Mouse (Mus musculus) CH12F3 (cell line): Measurements from ENCODE around the gene Plcb3.

ENCODE experiments used
- in situ Hi-C: fragments of 300-500 bp; cut with MboI; formaldehyde crosslinking; loops from 2 replicates; pipeline ENCODE4 v1.14.3; 2020; ENCODE audit warnings: low sequenced_read_pairs

Plcb3 gene

DNA sequence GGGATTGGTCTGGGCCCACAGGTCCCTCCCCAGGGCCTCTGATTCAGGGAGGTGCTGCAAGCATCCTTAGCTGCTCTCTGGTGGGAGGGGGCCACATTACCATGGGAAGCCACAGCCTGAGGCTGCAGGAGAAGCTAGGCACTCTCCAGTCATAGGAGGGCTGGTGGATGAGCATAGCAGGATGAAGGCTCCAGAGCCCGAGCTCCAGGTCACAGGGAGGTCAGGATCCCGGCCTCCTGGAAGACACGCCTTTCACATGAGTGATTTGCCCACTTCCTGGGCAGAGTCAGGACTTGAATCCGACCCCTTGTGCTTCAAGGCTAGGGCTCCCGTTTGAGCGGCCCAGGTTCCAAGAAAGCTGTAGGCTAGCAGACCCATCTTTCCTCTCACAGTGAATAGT lies 4.6 kb downstream of the Plcb3 start:
- in situ Hi-C loops = no loop called here

DNA sequence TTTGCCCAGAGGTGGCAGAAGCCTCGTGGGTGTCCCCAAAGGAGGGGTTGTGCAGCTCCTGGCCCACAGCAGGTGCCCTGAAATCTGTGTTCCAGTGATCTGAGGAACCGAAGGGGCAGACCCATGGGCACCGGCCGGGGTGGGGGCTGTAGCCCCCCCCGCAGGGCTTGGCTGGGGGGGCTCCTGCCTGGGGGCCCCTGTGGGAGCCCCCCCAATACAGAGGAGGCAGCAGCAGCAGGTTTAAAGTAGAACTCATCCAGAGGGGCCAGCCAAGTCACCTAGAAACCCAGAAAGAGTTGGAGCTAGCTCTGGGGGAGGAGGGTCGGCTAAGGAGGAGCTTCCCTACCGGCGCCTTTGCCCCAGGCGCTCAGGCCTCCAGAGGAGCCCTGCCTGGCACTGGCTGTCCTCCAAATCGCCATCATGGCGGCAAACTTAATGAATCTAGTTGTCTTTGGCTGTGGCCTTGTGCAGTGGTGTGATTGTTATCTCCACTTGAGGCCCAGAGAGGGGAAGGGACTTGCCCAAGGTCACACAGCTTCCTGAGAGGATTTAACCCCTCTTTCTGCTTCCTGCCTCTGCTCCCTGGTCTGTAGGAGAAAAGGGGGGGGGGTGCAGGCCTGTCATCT lies 5.7 kb downstream of the Plcb3 start:
- in situ Hi-C loops = no loop called here

DNA sequence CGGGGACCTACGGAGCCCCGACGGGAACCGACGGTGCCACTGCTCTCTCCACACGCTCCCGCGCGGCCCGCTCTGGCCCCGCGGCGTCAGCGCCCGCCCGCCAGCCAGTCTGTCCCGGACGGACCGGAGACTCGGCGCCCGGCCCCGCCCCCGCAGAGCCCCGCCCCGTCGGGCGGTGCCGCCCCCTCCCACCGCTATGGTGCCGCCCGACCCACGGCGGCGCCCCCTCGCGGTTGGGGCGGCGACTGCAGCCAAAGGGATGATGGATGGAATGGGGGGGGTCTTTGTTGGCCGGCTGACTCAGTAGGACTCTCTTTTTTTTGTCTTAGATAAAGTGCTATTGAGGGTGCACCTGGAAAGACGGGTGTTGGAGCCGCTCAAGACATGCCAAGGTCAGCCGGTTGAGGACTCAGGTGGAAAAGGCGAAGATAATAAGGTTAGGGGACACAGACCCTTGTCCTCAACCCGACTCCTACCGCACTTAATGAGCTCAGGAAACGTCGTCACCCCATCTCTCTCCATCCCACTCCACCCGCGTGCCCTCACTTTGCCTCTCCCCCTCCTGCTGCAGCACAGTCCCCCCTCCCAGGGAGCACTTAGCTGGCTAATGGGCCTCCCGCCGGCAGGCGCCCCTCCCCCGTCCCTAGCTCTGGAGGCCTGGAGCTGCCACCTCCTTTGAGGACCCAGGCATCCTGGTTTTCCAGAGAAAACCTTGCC lies 6.4 kb downstream of the Plcb3 start:
- in situ Hi-C loops = no loop called here

DNA sequence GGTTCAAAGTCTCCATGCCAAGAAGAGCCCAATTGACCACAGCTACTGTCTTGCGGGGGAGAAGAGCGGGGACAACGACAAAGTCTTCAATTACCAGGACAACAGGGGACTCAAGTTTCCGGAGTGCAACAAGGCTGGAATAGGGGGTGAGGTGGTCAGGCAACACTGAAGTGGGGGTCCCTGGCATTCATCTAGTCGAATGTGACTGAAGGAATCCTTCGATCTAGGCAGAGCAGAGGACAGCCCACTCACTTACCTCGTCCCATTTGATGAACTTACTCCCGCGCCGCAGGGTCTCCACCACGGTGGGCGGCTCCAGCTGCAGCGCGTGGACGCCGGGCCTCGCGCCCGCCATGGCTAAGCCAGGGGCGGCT lies 7.0 kb downstream of the Plcb3 start:
- in situ Hi-C loops = no loop called here

DNA sequence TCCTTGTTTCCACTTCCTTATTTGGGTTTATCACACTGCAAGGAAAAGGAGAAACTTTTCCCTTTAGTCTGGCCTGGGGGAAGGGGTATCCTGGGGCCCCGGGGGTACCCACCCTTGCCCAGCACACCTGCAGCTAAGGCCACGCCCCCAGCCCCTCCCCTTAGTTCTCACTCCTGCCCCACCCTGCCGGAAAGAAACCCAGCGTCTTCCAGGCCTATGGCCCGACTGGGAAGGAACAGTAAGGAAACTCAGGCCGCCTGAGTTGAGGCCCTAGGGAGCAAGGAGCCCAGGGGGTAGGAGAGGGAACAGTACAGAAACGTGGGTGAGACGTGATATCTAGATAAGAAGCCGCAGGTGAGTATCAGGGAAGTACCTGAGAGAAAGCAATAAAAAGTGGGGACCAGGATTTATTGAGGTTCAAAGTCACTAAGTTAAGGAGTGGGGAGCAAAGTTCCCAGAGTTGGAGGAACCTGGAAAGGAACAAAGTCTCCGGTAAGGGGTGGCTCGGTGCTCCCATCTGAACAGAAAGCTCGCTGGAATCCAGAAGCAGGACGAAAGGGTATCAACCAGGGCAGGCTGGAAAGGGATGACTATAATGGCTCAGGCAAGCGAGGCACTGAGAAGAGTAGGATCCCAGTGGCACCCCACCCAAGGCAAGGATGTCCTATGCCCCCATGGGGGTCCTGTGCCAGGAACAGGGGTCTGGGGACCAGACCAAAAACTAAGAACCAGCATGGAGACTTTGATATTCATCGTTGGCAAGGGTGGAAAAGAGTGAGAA lies 7.6 kb downstream of the Plcb3 start:
- in situ Hi-C loops = no loop called here

DNA sequence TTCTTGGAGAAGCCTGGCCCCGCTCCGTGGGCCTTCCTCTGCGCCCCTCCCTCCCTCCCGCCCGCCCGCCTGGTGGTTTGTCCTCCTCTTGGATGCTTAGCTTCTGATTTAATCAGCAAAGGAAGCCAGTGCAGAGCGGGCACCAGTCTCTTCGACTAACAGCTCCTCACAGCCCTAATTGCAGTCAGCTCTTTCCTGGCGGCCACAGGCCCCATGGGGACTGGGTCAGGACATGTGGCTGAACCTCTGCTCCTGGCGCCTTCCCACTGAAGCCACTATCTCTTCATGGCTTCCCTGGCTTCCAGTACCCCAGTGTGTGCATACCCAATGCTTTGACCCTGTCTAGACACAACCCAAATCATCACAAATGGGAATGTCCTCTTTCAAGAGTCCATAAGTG lies 19.8 kb downstream of the Plcb3 start:
- in situ Hi-C loops = no loop called here

DNA sequence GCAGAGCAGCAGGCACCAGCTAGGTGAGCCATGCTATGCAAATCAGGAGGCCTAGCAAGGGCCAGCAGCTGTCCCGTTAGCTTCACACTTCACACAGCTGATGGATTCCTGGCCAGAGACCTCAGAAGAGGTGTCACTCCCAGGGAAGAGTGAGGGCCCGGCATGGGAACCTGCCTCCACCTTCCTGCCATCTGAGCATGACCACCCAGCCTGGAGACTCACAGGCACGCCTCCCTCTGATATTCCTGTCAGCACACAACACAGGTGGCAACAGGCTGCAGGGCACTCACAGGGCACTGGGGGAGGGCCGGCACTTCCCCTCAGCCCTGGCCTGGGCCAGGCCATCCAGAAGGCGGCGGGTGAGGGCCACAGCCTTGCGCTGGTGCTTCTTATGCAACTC lies 20.8 kb downstream of the Plcb3 start:
- in situ Hi-C loops = no loop called here

DNA sequence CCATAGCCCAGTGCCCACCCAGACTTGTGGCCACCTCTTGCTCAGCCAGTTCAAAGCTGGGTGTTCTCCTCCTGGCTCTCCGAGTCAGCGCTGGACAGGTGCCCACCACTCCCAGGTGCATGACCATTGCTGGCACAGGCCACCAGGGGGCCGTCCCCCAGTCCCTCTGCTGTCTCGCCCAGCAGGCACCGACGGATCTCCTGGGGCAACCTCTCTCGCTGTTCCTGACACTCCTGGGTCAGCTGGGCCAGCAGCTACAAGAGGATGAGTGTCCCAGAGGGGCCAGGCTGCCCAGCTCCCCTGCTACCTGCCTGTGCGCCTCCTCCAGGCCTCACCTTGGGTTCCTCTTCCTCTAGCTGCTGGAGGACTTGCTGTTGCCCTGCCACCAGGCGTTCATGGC lies 22.2 kb downstream of the Plcb3 start:
- in situ Hi-C loops = no loop called here

DNA sequence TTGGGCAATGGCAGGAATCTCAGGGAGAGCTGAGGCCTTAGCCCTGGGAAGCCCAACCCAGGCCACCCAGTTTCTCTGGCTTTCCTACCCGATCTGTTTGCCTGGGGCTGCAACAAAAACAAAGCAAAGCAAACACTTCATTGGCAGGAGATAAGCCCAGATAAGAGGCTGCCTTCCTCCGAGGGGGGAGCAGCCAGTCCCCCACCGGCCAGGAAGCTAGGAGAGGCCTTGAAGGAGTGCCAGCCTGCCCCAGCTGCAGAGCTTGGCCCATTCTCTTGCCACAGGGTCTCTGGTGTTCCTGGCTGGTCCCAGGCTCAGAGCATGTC lies 23.6 kb downstream of the Plcb3 start:
- in situ Hi-C loops = no loop called here

DNA sequence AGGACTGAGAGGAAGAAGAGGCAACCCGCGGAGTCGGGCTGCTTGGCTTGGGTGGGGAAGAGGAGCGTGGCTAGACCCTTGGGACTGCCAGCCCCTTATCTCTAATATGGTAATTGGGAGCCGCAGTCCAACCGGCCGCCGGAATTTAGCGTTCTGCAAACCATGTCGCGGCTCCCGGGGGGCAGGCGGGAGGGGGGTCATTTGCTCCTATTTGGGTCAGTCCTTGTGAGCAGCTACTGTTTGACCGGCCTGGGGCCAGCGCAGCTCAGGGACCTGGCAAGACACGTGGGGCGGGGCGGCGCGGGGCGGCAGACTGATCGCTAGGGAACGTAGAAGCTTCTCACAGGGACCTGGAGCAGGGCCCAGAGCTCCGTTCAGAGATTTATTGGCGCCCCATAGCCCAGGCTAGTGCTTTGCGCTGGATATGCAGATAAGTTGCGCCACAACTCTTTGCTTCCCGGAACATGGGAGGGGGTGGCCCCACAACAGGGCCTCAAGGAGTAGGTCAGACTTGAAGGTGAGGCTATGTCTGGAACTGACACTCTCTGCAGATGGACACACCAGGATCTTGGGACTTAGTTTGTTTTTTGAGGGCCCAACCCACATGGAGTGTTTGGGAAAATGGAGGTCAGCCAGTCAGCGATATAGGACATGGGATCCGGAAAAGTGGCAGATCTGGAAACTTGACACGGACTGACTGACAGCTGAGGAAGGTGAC lies 24.1 kb downstream of the Plcb3 start:
- in situ Hi-C loops = no loop called here

DNA sequence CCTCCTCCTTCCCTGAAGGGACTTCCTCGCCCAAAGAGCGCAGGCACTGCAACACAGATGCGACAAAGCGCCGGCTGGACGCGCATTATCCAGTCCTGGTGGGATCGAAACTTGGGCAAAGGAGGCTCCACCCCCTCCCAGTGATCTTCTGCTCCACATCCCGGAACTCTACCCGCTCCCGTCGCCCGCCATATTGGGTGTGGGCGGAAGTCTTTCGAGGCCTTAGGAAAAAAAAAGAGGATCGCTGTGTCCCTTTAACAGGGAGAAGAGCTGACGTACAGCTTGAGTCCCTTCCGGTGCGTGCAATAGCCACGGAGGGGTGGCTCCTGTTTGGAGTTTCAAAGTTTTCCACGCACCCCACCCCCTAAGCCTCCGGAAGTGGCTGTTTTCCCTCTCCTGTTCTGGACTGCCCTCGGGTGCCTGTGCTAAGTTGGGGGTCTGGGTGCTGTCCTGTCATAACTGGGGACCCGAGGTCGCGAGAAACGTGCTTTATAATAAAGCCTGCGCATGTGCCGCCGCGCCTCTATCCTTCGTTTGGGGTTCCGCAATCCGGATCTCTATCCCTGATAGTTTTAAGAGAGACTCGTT lies 24.8 kb downstream of the Plcb3 start:
- in situ Hi-C loops = no loop called here

DNA sequence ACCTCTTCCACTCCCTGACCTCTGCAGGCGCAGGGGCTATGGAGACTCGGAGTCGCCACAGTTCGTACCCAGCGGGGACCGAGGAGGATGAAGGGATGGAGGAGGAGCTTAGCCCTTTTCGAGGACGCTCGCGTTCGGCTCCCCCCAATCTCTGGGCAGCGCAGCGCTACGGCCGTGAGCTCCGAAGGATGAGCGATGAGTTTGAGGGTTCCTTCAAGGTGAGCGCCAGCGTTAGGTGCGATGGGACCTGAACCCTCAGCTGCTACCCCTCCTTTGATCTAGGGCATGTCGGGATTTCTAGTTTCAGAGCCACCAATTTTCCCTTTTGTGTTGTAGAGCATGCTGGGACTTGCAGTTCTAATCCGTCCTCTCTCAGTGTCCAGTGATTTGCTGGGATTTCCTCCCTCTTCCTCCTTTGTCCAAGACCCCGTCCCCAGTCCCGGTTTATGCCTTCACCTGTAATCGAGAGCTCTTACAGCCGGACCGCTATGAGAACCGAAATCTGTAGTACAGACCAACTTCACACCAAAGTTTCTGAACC lies 25.6 kb downstream of the Plcb3 start:
- in situ Hi-C loops = no loop called here

DNA sequence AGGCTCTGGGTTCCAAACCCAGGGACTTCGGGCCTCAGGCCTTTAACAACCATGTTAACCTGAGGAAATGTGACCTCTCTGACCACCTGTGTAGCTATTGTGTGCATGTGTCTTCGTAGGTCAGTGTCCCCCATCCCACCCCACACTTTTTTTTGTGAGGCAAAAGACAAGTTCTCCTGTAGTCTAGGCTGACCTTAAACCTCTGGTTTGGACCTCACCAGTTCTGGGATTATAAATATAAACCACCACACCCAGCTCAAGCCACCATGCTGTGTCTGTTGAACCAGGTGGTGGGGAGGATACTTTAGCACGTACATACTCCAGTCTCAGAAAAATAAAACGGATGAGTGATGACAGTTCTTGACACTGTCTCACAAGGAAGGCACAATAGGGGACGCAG lies 26.3 kb downstream of the Plcb3 start:
- in situ Hi-C loops = no loop called here

DNA sequence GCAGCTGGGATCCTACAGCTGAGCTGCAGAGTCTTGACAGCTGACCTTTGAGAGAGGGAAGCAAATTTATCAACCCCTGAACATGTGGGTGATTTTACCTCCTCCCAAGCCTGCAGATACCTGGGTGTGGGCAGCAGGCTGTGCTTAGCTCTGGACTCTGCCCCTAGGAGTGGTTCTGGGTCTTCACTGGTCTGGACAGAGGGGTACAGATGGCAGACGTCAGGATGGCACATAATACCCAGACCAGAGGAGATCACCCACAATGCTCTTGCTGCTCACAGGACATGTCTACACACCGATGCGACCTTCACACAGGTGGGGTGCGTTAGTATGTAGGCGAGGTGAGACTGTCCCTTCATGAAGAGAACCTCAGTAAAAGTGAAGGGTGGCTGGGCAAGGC lies 26.7 kb downstream of the Plcb3 start:
- in situ Hi-C loops = no loop called here

DNA sequence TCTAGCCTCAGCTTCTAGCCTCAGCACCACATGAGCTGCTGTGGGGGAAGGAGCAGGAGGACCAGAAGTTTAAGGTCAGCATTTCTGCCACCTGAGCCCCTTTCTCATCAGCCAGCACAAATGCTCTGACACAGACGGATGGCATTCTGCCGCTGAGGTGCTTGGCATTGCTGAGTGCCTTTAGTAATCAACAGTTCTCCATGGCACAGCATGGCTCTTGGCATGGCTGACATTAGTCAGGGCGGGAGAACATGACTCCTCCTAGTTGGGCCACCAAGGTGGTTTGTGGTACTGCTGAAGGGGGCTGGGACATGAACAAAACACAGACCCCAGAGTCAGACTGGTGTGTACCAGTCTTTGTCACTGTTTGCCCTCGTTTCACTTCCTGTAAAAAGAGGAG lies 28.1 kb downstream of the Plcb3 start:
- in situ Hi-C loops = no loop called here

DNA sequence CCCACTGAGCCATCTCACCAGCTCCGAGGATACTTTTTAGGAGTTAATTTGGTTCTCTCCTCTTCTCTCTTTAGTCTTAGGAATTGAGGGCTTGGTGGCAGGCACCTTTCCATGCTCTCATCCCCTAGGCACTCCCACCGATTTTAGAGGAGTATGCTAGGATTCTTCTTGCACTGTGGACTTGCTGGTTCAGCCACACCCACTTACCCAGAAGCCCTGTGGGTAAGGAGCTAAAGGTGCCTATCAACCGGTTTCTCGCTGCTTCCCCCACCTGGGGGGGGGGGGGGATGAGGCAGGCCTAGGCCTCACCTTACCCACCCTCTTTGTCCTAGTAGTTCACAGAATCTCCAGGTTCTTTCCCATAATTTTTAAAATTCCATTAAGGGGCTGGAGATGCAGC lies 28.5 kb downstream of the Plcb3 start:
- in situ Hi-C loops = no loop called here

DNA sequence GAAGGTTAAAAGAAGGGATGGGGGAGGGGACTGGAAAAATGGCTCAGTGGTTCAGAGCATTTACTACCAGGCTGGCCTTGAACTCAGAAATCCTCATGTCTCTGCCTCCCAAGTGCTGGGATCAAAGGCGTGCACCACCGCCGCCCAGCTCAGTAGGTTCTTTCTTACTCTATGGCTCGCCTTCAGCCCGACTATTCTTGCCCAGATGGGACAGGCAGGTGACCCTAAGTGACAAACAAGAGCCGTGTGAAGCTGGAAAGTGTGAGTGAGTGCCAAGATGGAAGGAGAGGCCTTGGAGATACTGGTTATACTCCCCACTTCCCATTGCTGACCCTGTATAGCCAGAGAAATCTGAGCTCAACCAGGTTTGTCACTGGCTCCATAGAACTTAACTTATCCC lies 32.6 kb downstream of the Plcb3 start:
- in situ Hi-C loops = no loop called here

DNA sequence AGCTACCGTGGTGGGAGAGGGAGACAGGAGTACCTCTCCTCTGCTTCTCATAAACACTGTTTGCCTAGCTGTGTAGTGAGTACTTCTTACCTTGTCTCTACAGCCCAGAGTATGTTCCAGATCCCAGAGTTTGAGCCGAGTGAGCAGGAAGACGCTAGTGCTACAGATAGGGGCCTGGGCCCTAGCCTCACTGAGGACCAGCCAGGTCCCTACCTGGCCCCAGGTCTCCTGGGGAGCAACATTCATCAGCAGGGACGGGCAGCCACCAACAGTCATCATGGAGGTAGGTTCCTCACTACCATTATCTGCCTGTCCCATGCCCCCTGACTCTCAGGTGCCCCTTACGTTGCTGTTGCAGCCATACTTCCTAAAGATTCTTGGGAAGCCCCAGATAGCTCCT lies 33.5 kb downstream of the Plcb3 start:
- in situ Hi-C loops = no loop called here

DNA sequence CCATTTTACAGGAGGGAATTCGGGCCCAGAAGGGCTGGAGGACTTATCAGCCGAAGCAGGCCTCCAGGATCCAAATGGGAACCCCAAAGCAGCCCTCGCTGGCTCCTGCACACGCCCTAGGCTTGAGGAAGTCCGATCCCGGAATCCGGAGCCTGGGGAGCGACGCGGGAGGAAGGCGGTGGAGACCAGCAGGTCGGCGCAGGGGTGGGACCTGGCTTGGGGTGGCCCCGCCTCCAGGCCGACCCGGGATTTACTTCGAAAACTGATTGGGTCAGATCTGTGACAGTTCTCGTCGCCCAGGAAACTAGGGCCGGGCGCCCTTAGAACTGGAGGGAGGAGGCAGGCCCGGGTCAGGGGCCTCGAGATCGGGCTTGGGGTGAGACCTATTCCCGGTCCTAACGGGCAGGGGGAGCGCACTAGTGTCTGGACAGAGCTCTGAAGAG lies 34.0 kb downstream of the Plcb3 start, which contains the start of gene Gpr137:
TSS of gene Gpr137 (minus strand) at position 232 of the 443 bp plus-strand sequence.
- in situ Hi-C loops = no loop called here

DNA sequence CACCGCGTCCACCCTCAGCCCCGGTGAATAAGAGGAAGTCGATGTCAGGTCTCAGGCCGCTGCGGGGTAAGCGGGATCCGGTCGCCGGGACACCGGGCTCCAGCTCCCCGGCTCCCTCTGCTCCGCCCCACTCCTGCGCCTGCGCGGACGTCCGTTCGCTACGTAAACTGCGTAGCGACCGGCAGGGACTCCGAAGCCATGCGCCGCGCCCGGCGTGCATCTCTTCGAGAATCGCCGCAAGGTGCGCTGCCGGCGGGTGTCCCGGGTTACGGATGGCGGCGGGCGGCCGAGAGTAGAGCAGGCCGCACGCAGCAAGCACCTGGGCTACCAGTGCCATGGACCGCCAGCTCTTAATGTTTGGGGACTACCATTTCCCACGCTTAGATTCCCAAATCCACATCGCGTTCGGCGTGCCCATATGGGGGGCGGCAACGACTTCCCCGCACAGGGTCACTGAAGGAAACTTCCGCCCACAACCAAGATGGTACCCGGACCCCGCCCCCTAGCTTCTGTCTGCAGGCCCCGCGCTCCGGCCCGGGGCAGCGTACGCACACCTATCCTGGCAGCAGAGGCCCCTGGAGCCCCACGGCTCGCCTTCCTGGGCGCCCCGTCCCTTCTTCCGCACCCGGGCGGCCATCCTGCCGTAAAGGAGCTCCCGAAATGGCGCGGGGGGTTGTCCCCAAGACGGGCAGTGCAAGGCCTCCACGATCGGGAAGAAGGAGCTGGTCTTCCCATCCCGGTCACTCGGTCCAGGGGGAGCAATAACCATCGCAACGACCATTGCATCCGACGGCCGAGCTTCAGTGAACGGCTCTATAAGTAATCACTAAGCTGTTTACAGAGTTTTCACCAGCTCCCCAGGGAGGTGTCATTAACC lies 34.7 kb downstream of the Plcb3 start, which contains the start of gene Bad:
TSS of gene Bad (plus strand) at position 490 of the 877 bp plus-strand sequence.
- in situ Hi-C loops = no loop called here
